In the genomic region with DNA sequence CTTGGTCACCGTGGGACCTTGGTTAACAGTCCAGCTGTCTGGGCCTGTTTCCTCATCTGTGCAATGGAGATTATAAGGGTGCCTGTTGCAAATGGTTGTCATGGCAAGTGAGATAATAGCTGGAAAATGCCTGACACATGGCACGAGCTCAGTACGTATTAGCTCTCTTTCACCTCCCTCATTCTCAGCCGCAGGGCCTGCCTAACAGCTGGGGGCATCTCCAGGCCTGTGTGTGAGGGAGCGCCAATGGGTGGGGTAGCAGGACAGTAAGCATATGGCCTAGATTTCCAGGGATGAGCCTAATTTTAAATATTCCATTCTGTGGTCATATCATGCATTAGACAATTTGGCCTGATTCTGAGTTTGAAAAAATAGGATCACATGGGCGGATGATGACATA, we compare ENCODE assay signal across 19 mouse cellular contexts.
DNase-seq lines count a peak whose midpoint lies in the region; ATAC-seq lines count a peak whose summit lies in the region.
"Had no signal": no experiment of that assay in that cellular context is flagged by ENCODE, and none has a peak within 500 bp of the region (broad histone marks: within the 10 kb centered on the region; RNA-seq: fewer than 3 reads in every experiment).

No protein-coding gene starts in this region.

- no peak overlapping the region for H3K9ac ChIP-seq in embryonic facial prominence, embryonic 14.5 days (ENCODE audit: low read depth, low read length)
- H3K9ac ChIP-seq in hindbrain, embryonic 12.5 days, result no peak overlapping the region
- no peak overlapping the region for H3K9ac ChIP-seq in midbrain, embryonic 14.5 days (replicated peaks; ENCODE audit: low read length)
- H3K9ac ChIP-seq: heart, embryonic 15.5 days had no signal

- ATAC-seq in embryonic facial prominence, embryonic 14.5 days (ENCODE audit: low read depth), result no peak
- peak; percentile 52; the same call in 1 of the 2 replicates for ATAC-seq in hindbrain, embryonic 12.5 days (ENCODE audit: low FRiP score)
- ATAC-seq in midbrain, embryonic 14.5 days (ENCODE audit: low FRiP score, low TSS enrichment), result 0 out of 2 replicates have a peak, but pooled peaks have one; percentile 24
- ATAC-seq in activated CD4-positive, CD25-positive, alpha-beta regulatory T cell, adult 4 months, result no peak
- ATAC-seq: hindbrain, embryonic 16.5 days; Patski had no signal

- H3K36me3 ChIP-seq in embryonic facial prominence, embryonic 14.5 days (ENCODE audit: control insufficient read depth, insufficient read depth, low read length), result no peaks in the 10 kb centered on the region
- no peaks in the 10 kb centered on the region for H3K36me3 ChIP-seq in embryonic facial prominence, embryonic 10.5 days (replicated peaks)
- H3K36me3 ChIP-seq in hindbrain, embryonic 12.5 days, result no peaks in the 10 kb centered on the region
- H3K36me3 ChIP-seq in hindbrain, embryonic 10.5 days, result no peaks in the 10 kb centered on the region
- no peaks in the 10 kb centered on the region for H3K36me3 ChIP-seq in midbrain, embryonic 14.5 days (ENCODE audit: control insufficient read depth, insufficient read depth, low read length)
- H3K36me3 ChIP-seq: heart, embryonic 10.5 days; heart, embryonic 15.5 days had no signal

- 62% methylated on average over 6 of the region's 6 CpGs for WGBS in embryonic facial prominence, embryonic 14.5 days
- 62% methylated on average over 6 of the region's 6 CpGs for WGBS in embryonic facial prominence, embryonic 10.5 days
- WGBS in hindbrain, embryonic 12.5 days, result 58% methylated on average over 6 of the region's 6 CpGs
- 56% methylated on average over 6 of the region's 6 CpGs for WGBS in hindbrain, embryonic 10.5 days
- 40% methylated on average over 6 of the region's 6 CpGs for WGBS in midbrain, embryonic 14.5 days

- H3K4me2 ChIP-seq in embryonic facial prominence, embryonic 14.5 days (ENCODE audit: low read depth, low read length), result no peak overlapping the region
- no peak overlapping the region for H3K4me2 ChIP-seq in hindbrain, embryonic 12.5 days (replicated peaks)
- H3K4me2 ChIP-seq in midbrain, embryonic 14.5 days (ENCODE audit: low read length), result no peak overlapping the region
- H3K4me2 ChIP-seq: heart, embryonic 15.5 days had no signal

- H3K4me3 ChIP-seq in embryonic facial prominence, embryonic 14.5 days (ENCODE audit: low read depth, low read length), result no peak overlapping the region
- no peak overlapping the region for H3K4me3 ChIP-seq in embryonic facial prominence, embryonic 10.5 days
- H3K4me3 ChIP-seq in hindbrain, embryonic 12.5 days, result no peak overlapping the region
- H3K4me3 ChIP-seq in hindbrain, embryonic 10.5 days, result no peak overlapping the region
- H3K4me3 ChIP-seq in midbrain, embryonic 14.5 days (replicated peaks; ENCODE audit: low read depth, low read length), result no peak overlapping the region
- H3K4me3 ChIP-seq: heart, embryonic 10.5 days; heart, embryonic 15.5 days had no signal

- peak; percentile 22 for DNase-seq in embryonic facial prominence, embryonic 14.5 days (ENCODE audit: low spot score)
- no peak for DNase-seq in embryonic facial prominence, embryonic 10.5 days (ENCODE audit: low spot score)
- no peak for DNase-seq in hindbrain, embryonic 10.5 days (ENCODE audit: low spot score)
- DNase-seq in MN1 (ENCODE audit: low spot score), result peak; percentile 10
- DNase-seq in midbrain, embryonic 14.5 days, result no peak
- DNase-seq in adrenal gland, adult 18-20 months (ENCODE audit: low spot score in 2 of 2), result no peak
- DNase-seq: adrenal gland, adult 8-10 months; adrenal gland, postnatal 36 days; cerebellum, adult 9-10 months; gastrocnemius, postnatal 10 days; heart, adult 18-20 months; heart, postnatal 14 days; kidney, adult 11 months had no signal

- H3K27me3 ChIP-seq in embryonic facial prominence, embryonic 14.5 days (replicated peaks; ENCODE audit: control insufficient read depth, insufficient read depth, low read length), result peaks cover 14% of the 10 kb centered on the region
- peaks cover 100% of the 10 kb centered on the region for H3K27me3 ChIP-seq in embryonic facial prominence, embryonic 10.5 days (replicated peaks; ENCODE audit: low read depth, poor library complexity, severe bottlenecking)
- peaks cover 56% of the 10 kb centered on the region for H3K27me3 ChIP-seq in hindbrain, embryonic 12.5 days
- H3K27me3 ChIP-seq in hindbrain, embryonic 10.5 days (ENCODE audit: insufficient read depth, poor library complexity, severe bottlenecking), result peaks cover 87% of the 10 kb centered on the region
- H3K27me3 ChIP-seq in midbrain, embryonic 14.5 days (ENCODE audit: control insufficient read depth, insufficient read depth, low read length), result peaks cover 17% of the 10 kb centered on the region; the same call in 1 of the 2 replicates

- H3K9me3 ChIP-seq in embryonic facial prominence, embryonic 14.5 days (ENCODE audit: control insufficient read depth, low read length), result no peaks in the 10 kb centered on the region
- no peaks in the 10 kb centered on the region for H3K9me3 ChIP-seq in embryonic facial prominence, embryonic 10.5 days
- H3K9me3 ChIP-seq in hindbrain, embryonic 12.5 days (replicated peaks), result no peaks in the 10 kb centered on the region
- no peaks in the 10 kb centered on the region for H3K9me3 ChIP-seq in hindbrain, embryonic 10.5 days
- H3K9me3 ChIP-seq in midbrain, embryonic 14.5 days (ENCODE audit: control insufficient read depth, low read length), result no peaks in the 10 kb centered on the region
- H3K9me3 ChIP-seq: heart, embryonic 10.5 days; heart, embryonic 15.5 days had no signal

- H3K4me1 ChIP-seq in embryonic facial prominence, embryonic 14.5 days (ENCODE audit: control insufficient read depth, insufficient read depth, low read length), result no peaks in the 10 kb centered on the region
- H3K4me1 ChIP-seq in embryonic facial prominence, embryonic 10.5 days, result peaks cover 25% of the 10 kb centered on the region
- no peaks in the 10 kb centered on the region for H3K4me1 ChIP-seq in hindbrain, embryonic 12.5 days
- peaks cover 7% of the 10 kb centered on the region; the same call in 1 of the 2 replicates for H3K4me1 ChIP-seq in hindbrain, embryonic 10.5 days (replicated peaks)
- H3K4me1 ChIP-seq in midbrain, embryonic 14.5 days (ENCODE audit: control insufficient read depth, insufficient read depth, low read length), result no peaks in the 10 kb centered on the region
- H3K4me1 ChIP-seq: heart, embryonic 10.5 days; heart, embryonic 15.5 days had no signal

- H3K27ac ChIP-seq in embryonic facial prominence, embryonic 14.5 days (replicated peaks; ENCODE audit: low read depth, low read length), result no peak overlapping the region
- no peak overlapping the region for H3K27ac ChIP-seq in embryonic facial prominence, embryonic 10.5 days (replicated peaks)
- H3K27ac ChIP-seq in hindbrain, embryonic 12.5 days, result no peak overlapping the region
- no peak overlapping the region for H3K27ac ChIP-seq in hindbrain, embryonic 10.5 days
- no peak overlapping the region for H3K27ac ChIP-seq in midbrain, embryonic 14.5 days (replicated peaks; ENCODE audit: low read depth, low read length)
- H3K27ac ChIP-seq: heart, embryonic 10.5 days; heart, embryonic 15.5 days had no signal

Comparison
In these comparisons a context has a peak if more than half of its experiments do, and no peak if none do; other contexts are left out.
1. DNase-seq: peak in embryonic facial prominence, embryonic 14.5 days (single experiment) and MN1 (single experiment); none in embryonic facial prominence, embryonic 10.5 days (single experiment), hindbrain, embryonic 10.5 days (single experiment), midbrain, embryonic 14.5 days (single experiment) and adrenal gland, adult 18-20 months (0 of 2).
2. ATAC-seq: peak in hindbrain, embryonic 12.5 days (single experiment) and midbrain, embryonic 14.5 days (single experiment); none in embryonic facial prominence, embryonic 14.5 days (single experiment) and activated CD4-positive, CD25-positive, alpha-beta regulatory T cell, adult 4 months (single experiment).